24 mouse cellular contexts compared by ENCODE assay signal in genomic region chr10:99474546-99474945, GRCm38 (mm10).
A peak's percentile ranks its signal among the peaks of the same experiment; 100 is the strongest.
DNase-seq lines count a peak whose midpoint lies in the region; ATAC-seq and TF ChIP-seq lines count a peak whose summit lies in the region.
"Had no signal": no experiment of that assay in that cellular context is flagged by ENCODE, and none has a peak within 500 bp of the region (broad histone marks: within the 10 kb centered on the region; RNA-seq: fewer than 3 reads in every experiment).

No protein-coding gene starts in this region.

- no peaks in the 10 kb centered on the region for H3K27me3 ChIP-seq in heart, embryonic 11.5 days (ENCODE audit: control insufficient read depth, insufficient read depth, low read length)
- H3K27me3 ChIP-seq in heart, embryonic 13.5 days (replicated peaks), result no peaks in the 10 kb centered on the region
- no peaks in the 10 kb centered on the region for H3K27me3 ChIP-seq in heart, postnatal 0 days (ENCODE audit: control insufficient read depth, insufficient read depth, low read length)
- H3K27me3 ChIP-seq: embryonic facial prominence, embryonic 13.5 days; forebrain, embryonic 12.5 days; hindbrain, embryonic 12.5 days had no signal

- H3K9ac ChIP-seq in heart, embryonic 11.5 days (ENCODE audit: low read depth, low read length), result no peak overlapping the region
- H3K9ac ChIP-seq in heart, embryonic 13.5 days, result no peak overlapping the region
- H3K9ac ChIP-seq in heart, postnatal 0 days (replicated peaks; ENCODE audit: low read depth, low read length), result no peak overlapping the region
- H3K9ac ChIP-seq: embryonic facial prominence, embryonic 13.5 days; forebrain, embryonic 12.5 days; hindbrain, embryonic 12.5 days had no signal

- H3K4me3 ChIP-seq in heart, embryonic 11.5 days (ENCODE audit: low read depth, low read length), result no peak overlapping the region
- no peak overlapping the region for H3K4me3 ChIP-seq in heart, embryonic 13.5 days
- H3K4me3 ChIP-seq in heart, postnatal 0 days (ENCODE audit: low read depth, low read length), result no peak overlapping the region
- H3K4me3 ChIP-seq: embryonic facial prominence, embryonic 13.5 days; forebrain, embryonic 12.5 days; gastrocnemius, adult 2 months; hindbrain, embryonic 12.5 days had no signal

- DNase-seq in frontal cortex, postnatal 14 days (ENCODE audit: low spot score in 2 of 2), result no peak
- no peak for DNase-seq in heart, postnatal 25 days (ENCODE audit: low spot score)
- no peak for DNase-seq in heart, postnatal 0 days (ENCODE audit: low spot score)
- no peak for DNase-seq in thymus, postnatal 0 days (ENCODE audit: low spot score)
- no peak for DNase-seq in adrenal gland, postnatal 4 days (ENCODE audit: low spot score in 2 of 2)
- DNase-seq: adrenal gland, postnatal 10 days; B cell, adult 2 months; cerebellum, adult 18-20 months; cerebellum, adult 9-11 months; cerebellum, postnatal 36 days; gastrocnemius, adult 2 months; gastrocnemius, postnatal 25 days; kidney, adult 11 months; kidney, adult 9 months had no signal

- no peaks in the 10 kb centered on the region for H3K36me3 ChIP-seq in heart, embryonic 11.5 days (ENCODE audit: control insufficient read depth, insufficient read depth, low read length)
- no peaks in the 10 kb centered on the region for H3K36me3 ChIP-seq in heart, embryonic 13.5 days
- no peaks in the 10 kb centered on the region for H3K36me3 ChIP-seq in heart, postnatal 0 days (replicated peaks; ENCODE audit: control insufficient read depth, insufficient read depth, low read length)
- H3K36me3 ChIP-seq: embryonic facial prominence, embryonic 13.5 days; forebrain, embryonic 12.5 days; G1E; hindbrain, embryonic 12.5 days had no signal

- TF ChIP-seq EP300 in heart, postnatal 0 days (IDR thresholded peaks at IDR 0.05; ENCODE audit: low read depth), result no peak

- TF ChIP-seq CTCF in heart, postnatal 0 days (IDR thresholded peaks at IDR 0.05; ENCODE audit: low read depth), result no peak

- H3K27ac ChIP-seq in heart, embryonic 11.5 days (ENCODE audit: low read depth, low read length), result peak overlapping the region; percentile 62; the same call in 1 of the 2 replicates
- H3K27ac ChIP-seq in heart, embryonic 13.5 days (replicated peaks), result peak overlapping the region; percentile 78
- H3K27ac ChIP-seq in heart, postnatal 0 days (ENCODE audit: low read depth), result peak overlapping the region; percentile 43; the same call in 1 of the 2 replicates
- H3K27ac ChIP-seq: embryonic facial prominence, embryonic 13.5 days; forebrain, embryonic 12.5 days; gastrocnemius, adult 2 months; hindbrain, embryonic 12.5 days had no signal

- no peaks in the 10 kb centered on the region for H3K9me3 ChIP-seq in heart, embryonic 11.5 days (replicated peaks; ENCODE audit: control insufficient read depth, low read length)
- H3K9me3 ChIP-seq in heart, embryonic 13.5 days, result no peaks in the 10 kb centered on the region
- no peaks in the 10 kb centered on the region for H3K9me3 ChIP-seq in heart, postnatal 0 days (replicated peaks; ENCODE audit: control insufficient read depth, low read length)
- H3K9me3 ChIP-seq: embryonic facial prominence, embryonic 13.5 days; forebrain, embryonic 12.5 days; hindbrain, embryonic 12.5 days had no signal

- intact Hi-C loops in heart, postnatal 25 days (cut with DNase I), result no loop called here

- 54% methylated on average over 8 of the region's 8 CpGs for WGBS in heart, embryonic 11.5 days (ENCODE audit: insufficient replicate concordance)
- WGBS in heart, embryonic 13.5 days, result 42% methylated on average over 8 of the region's 8 CpGs
- 42% methylated on average over 8 of the region's 8 CpGs for WGBS in heart, postnatal 0 days

- no peak overlapping the region for H3K4me2 ChIP-seq in heart, embryonic 11.5 days
- 0 out of 2 replicates have a peak overlapping the region, but pooled peaks have one; percentile 7 for H3K4me2 ChIP-seq in heart, embryonic 13.5 days
- H3K4me2 ChIP-seq in heart, postnatal 0 days (ENCODE audit: low read depth, low read length), result peak overlapping the region; percentile 13; the same call in 1 of the 2 replicates
- H3K4me2 ChIP-seq: embryonic facial prominence, embryonic 13.5 days; forebrain, embryonic 12.5 days; hindbrain, embryonic 12.5 days had no signal

- peak; percentile 53; the same call in 1 of the 2 replicates for ATAC-seq in frontal cortex, adult (ENCODE audit: low TSS enrichment)
- no peak for ATAC-seq in heart, embryonic 11.5 days (replicated peaks; ENCODE audit: insufficient number of reproducible peaks, low FRiP score, low TSS enrichment)
- ATAC-seq in heart, embryonic 13.5 days (ENCODE audit: extremely low read depth, insufficient number of reproducible peaks, low FRiP score, low TSS enrichment), result no peak
- ATAC-seq in heart, postnatal 0 days (ENCODE audit: insufficient read depth, low read depth), result no peak
- ATAC-seq: CD4-positive, CD25-positive, alpha-beta regulatory T cell, adult 4 months; forebrain, embryonic 16.5 days; inflammation-experienced regulatory T-cells, adult 6 months had no signal

- no peaks in the 10 kb centered on the region for H3K4me1 ChIP-seq in heart, embryonic 11.5 days (ENCODE audit: control insufficient read depth, insufficient read depth, low read length)
- H3K4me1 ChIP-seq in heart, embryonic 13.5 days, result peaks cover 21% of the 10 kb centered on the region
- H3K4me1 ChIP-seq in heart, postnatal 0 days (ENCODE audit: control insufficient read depth, insufficient read depth), result peaks cover 3% of the 10 kb centered on the region; the same call in 1 of the 2 replicates
